ENCODE assay signal across 13 mouse cellular contexts in genomic region chr10:70225760-70226159, GRCm38 (mm10). TPM values are rescaled to one million over a fixed set of nuclear protein-coding genes. Genes with fewer than 3 reads are reported as not detected.
DNase-seq lines count a peak whose midpoint lies in the region; ATAC-seq and TF ChIP-seq lines count a peak whose summit lies in the region.
"Had no signal": no experiment of that assay in that cellular context is flagged by ENCODE, and none has a peak within 500 bp of the region (broad histone marks: within the 10 kb centered on the region; RNA-seq: fewer than 3 reads in every experiment).

No protein-coding gene starts in this region.

- H3K36me3 ChIP-seq in forebrain, embryonic 14.5 days (ENCODE audit: control insufficient read depth, insufficient read depth, low read length) = no peaks in the 10 kb centered on the region
- H3K36me3 ChIP-seq in forebrain, embryonic 15.5 days = no peaks in the 10 kb centered on the region
- H3K36me3 ChIP-seq in forebrain, embryonic 16.5 days (ENCODE audit: control insufficient read depth, insufficient read depth) = no peaks in the 10 kb centered on the region
- H3K36me3 ChIP-seq: midbrain, embryonic 12.5 days had no signal

- no peak overlapping the region for H3K4me3 ChIP-seq in forebrain, embryonic 14.5 days (ENCODE audit: low read depth, low read length)
- H3K4me3 ChIP-seq in forebrain, embryonic 15.5 days = no peak overlapping the region
- H3K4me3 ChIP-seq in forebrain, embryonic 16.5 days (replicated peaks; ENCODE audit: low read length) = no peak overlapping the region
- H3K4me3 ChIP-seq: midbrain, embryonic 12.5 days had no signal

- no peak overlapping the region for H3K27ac ChIP-seq in forebrain, embryonic 14.5 days (ENCODE audit: low read depth, low read length)
- H3K27ac ChIP-seq in forebrain, embryonic 15.5 days (replicated peaks) = no peak overlapping the region
- H3K27ac ChIP-seq in forebrain, embryonic 16.5 days (ENCODE audit: low read length) = no peak overlapping the region
- H3K27ac ChIP-seq: midbrain, embryonic 12.5 days had no signal

- H3K9ac ChIP-seq in forebrain, embryonic 14.5 days (ENCODE audit: low read length) = no peak overlapping the region
- no peak overlapping the region for H3K9ac ChIP-seq in forebrain, embryonic 15.5 days (replicated peaks)
- H3K9ac ChIP-seq in forebrain, embryonic 16.5 days (replicated peaks; ENCODE audit: low read depth, low read length) = no peak overlapping the region
- H3K9ac ChIP-seq: midbrain, embryonic 12.5 days had no signal

- peak; percentile 17 for DNase-seq in forebrain, embryonic 14.5 days (ENCODE audit: low spot score)
- peak; percentile 34 for DNase-seq in kidney, adult 11 months
- no peak for DNase-seq in kidney, postnatal 10 days
- peak; percentile 38 for DNase-seq in brain, embryonic 14.5 days (ENCODE audit: low read depth)
- peak; percentile 78 for DNase-seq in lung, postnatal 10 days
- DNase-seq in retina, embryonic 14.5 days (ENCODE audit: low spot score) = no peak
- DNase-seq: cerebellum, adult 11 months; layer of hippocampus, postnatal 36 days; thymus, postnatal 36 days had no signal

- ATAC-seq in forebrain, embryonic 14.5 days = no peak
- ATAC-seq in forebrain, embryonic 15.5 days (replicated peaks) = no peak
- no peak for ATAC-seq in forebrain, embryonic 16.5 days
- ATAC-seq: intestine, embryonic 16.5 days had no signal

- 81% methylated on average over 6 of the region's 6 CpGs for WGBS in forebrain, embryonic 14.5 days
- WGBS in forebrain, embryonic 15.5 days = 77% methylated on average over 6 of the region's 6 CpGs
- WGBS in forebrain, embryonic 16.5 days = 77% methylated on average over 6 of the region's 6 CpGs

- no peak overlapping the region for H3K4me2 ChIP-seq in forebrain, embryonic 14.5 days (ENCODE audit: low read length)
- no peak overlapping the region for H3K4me2 ChIP-seq in forebrain, embryonic 15.5 days (replicated peaks)
- no peak overlapping the region for H3K4me2 ChIP-seq in forebrain, embryonic 16.5 days (ENCODE audit: low read length)
- H3K4me2 ChIP-seq: midbrain, embryonic 12.5 days had no signal

- H3K9me3 ChIP-seq in forebrain, embryonic 14.5 days (replicated peaks; ENCODE audit: control insufficient read depth, low read length) = no peaks in the 10 kb centered on the region
- H3K9me3 ChIP-seq in forebrain, embryonic 15.5 days = no peaks in the 10 kb centered on the region
- H3K9me3 ChIP-seq in forebrain, embryonic 16.5 days (ENCODE audit: control insufficient read depth, low read length) = no peaks in the 10 kb centered on the region
- H3K9me3 ChIP-seq: midbrain, embryonic 12.5 days had no signal

- TF ChIP-seq POLR2A in brain, embryonic 14.5 days (IDR thresholded peaks at IDR 0.05; ENCODE audit: borderline replicate concordance, extremely low read depth, insufficient read depth, insufficient read length, poor library complexity, severe bottlenecking) = no peak

- H3K4me1 ChIP-seq in forebrain, embryonic 14.5 days (ENCODE audit: control insufficient read depth, insufficient read depth, low read length) = no peaks in the 10 kb centered on the region
- H3K4me1 ChIP-seq in forebrain, embryonic 15.5 days = no peaks in the 10 kb centered on the region
- H3K4me1 ChIP-seq in forebrain, embryonic 16.5 days (replicated peaks; ENCODE audit: control insufficient read depth, insufficient read depth, low read length) = no peaks in the 10 kb centered on the region
- H3K4me1 ChIP-seq: midbrain, embryonic 12.5 days had no signal

- no peaks in the 10 kb centered on the region for H3K27me3 ChIP-seq in forebrain, embryonic 14.5 days (replicated peaks; ENCODE audit: control insufficient read depth, insufficient read depth, low read length)
- H3K27me3 ChIP-seq in forebrain, embryonic 15.5 days = no peaks in the 10 kb centered on the region
- no peaks in the 10 kb centered on the region for H3K27me3 ChIP-seq in forebrain, embryonic 16.5 days (replicated peaks; ENCODE audit: control insufficient read depth, insufficient read depth, low read length)
- H3K27me3 ChIP-seq: midbrain, embryonic 12.5 days had no signal

- no peak for TF ChIP-seq CTCF in brain, embryonic 14.5 days (IDR thresholded peaks at IDR 0.05; ENCODE audit: borderline replicate concordance, extremely low read depth, insufficient read depth, insufficient read length)

RNA-seq across cellular contexts. Expression of gene Slc16a9, which starts 19.1 kb away (rescaled TPM):
- polyA plus RNA-seq in forebrain, embryonic 14.5 days (2014; fragmentation: Nextera tagmentation; extraction: Ambion mirVana) = 1.4 and 1.8 TPM in 2 replicates
- 1.5 and 1.6 TPM in 2 replicates for polyA plus RNA-seq in forebrain, embryonic 15.5 days (2015; fragmentation: Nextera tagmentation; extraction: Ambion mirVana)
- polyA plus RNA-seq in brain, embryonic 14.5 days (2012; rRNA removed) = 1.4 and 2.4 TPM in 2 replicates
- 1.2 and 1.7 TPM in 2 replicates for polyA plus RNA-seq in forebrain, embryonic 16.5 days (2015; fragmentation: Nextera tagmentation; extraction: Ambion mirVana)

RNA-seq across cellular contexts. Expression of gene Mrln, which starts 21.3 kb away (rescaled TPM):
- polyA plus RNA-seq in forebrain, embryonic 14.5 days (2014; fragmentation: Nextera tagmentation; extraction: Ambion mirVana) = 0.83 TPM in 1 of 2 replicates, not detected in the other
- 0.65 and 1.6 TPM in 2 replicates for polyA plus RNA-seq in forebrain, embryonic 15.5 days (2015; fragmentation: Nextera tagmentation; extraction: Ambion mirVana)
- polyA plus RNA-seq in brain, embryonic 14.5 days (2012; rRNA removed) = 0.82 and 1.2 TPM in 2 replicates
- polyA plus RNA-seq in forebrain, embryonic 16.5 days (2015; fragmentation: Nextera tagmentation; extraction: Ambion mirVana) = not detected in 2 replicates

Comparison
In these comparisons a context has a peak if more than half of its experiments do, and no peak if none do; other contexts are left out.
1. DNase-seq: peak in forebrain, embryonic 14.5 days (single experiment), kidney, adult 11 months (single experiment), brain, embryonic 14.5 days (single experiment) and lung, postnatal 10 days (single experiment); none in kidney, postnatal 10 days (single experiment) and retina, embryonic 14.5 days (single experiment).